Mouse (Mus musculus) liver, embryonic 14.5 days (tissue): ENCODE results near the gene Theg. TPM values are rescaled to one million over a fixed set of nuclear protein-coding genes. Genes with fewer than 3 reads are reported as not detected.

Experiments used
- ATAC-seq: fragments of 200-750 bp; cut with Nextera tagmentation; 2 replicates; pipeline ENCODE4 v1.8.0; 2017; ENCODE audit warnings: moderate number of reproducible peaks, mild to moderate bottlenecking, moderate library complexity; ENCODE audit not compliant: insufficient read depth
- DNase-seq, 3 experiments: peaks; one replicate each; pipeline ENCODE4 v3.0.0-alpha.2; 2012 to 2013; ENCODE audit warnings: low read depth in 3 of 3, low spot score in 3 of 3
- H3K27ac ChIP-seq: fragments of 300-500 bp; sonication (generic); 2 replicates; pipeline ENCODE4 v1.5.1; 2014; ENCODE audit warnings: moderate library complexity, mild to moderate bottlenecking, control low read depth, inconsistent platforms
- H3K27me3 ChIP-seq: fragments of 300-500 bp; sonication (generic); 2 replicates; pipeline ENCODE4 v1.6.1; 2014; ENCODE audit warnings: mild to moderate bottlenecking, low read length, moderate library complexity; ENCODE audit not compliant: control insufficient read depth, insufficient read depth
- H3K36me3 ChIP-seq: fragments of 300-500 bp; sonication (generic); replicated peaks from 2 replicates; pipeline ENCODE4 v1.6.1; 2014; ENCODE audit warnings: low read depth; ENCODE audit not compliant: control insufficient read depth, insufficient read depth
- H3K4me1 ChIP-seq, 2 experiments: fragments of 200-500 bp in 1 of 2; fragments of 300-500 bp in 1 of 2; sonication (generic) in 1 of 2; replicated peaks; 2 replicates each; pipeline ENCODE4 v1.6.1; 2012 to 2014; ENCODE audit warnings: antibody characterized with exemption in 1 of 2, inconsistent platforms in 1 of 2, low read length in 1 of 2; ENCODE audit not compliant: control insufficient read depth in 2 of 2, insufficient read depth in 2 of 2
- H3K4me2 ChIP-seq: fragments of 300-500 bp; sonication (generic); 2 replicates; pipeline ENCODE4 v1.6.1; 2014; ENCODE audit warnings: low read depth, mild to moderate bottlenecking, control low read depth, moderate library complexity
- H3K4me3 ChIP-seq, 2 experiments: fragments of 200-500 bp in 1 of 2; fragments of 300-500 bp in 1 of 2; sonication (generic) in 1 of 2; 2 replicates each; pipeline ENCODE4 v1.5.1; 2012 to 2014; ENCODE audit warnings: low read depth in 2 of 2, low read length in 2 of 2, mild to moderate bottlenecking in 2 of 2, control low read depth in 1 of 2, inconsistent platforms in 1 of 2, moderate library complexity in 1 of 2; ENCODE audit not compliant: insufficient read depth in 1 of 2
- H3K9ac ChIP-seq: fragments of 300-500 bp; sonication (generic); replicated peaks from 2 replicates; pipeline ENCODE4 v1.6.1; 2014; ENCODE audit warnings: mild to moderate bottlenecking, control low read depth, moderate library complexity
- H3K9me3 ChIP-seq: fragments of 300-500 bp; sonication (generic); 2 replicates; pipeline ENCODE4 v1.6.1; 2016; ENCODE audit warnings: low read length, mixed read lengths; ENCODE audit not compliant: control insufficient read depth
- CTCF ChIP-seq: IDR thresholded peaks from 2 replicates; pipeline ENCODE4 v1.5.1; 2016; ENCODE audit warnings: antibody characterized with exemption, low read depth, control low read depth
- EP300 ChIP-seq: IDR thresholded peaks from 2 replicates; pipeline ENCODE4 v1.6.1; 2016; ENCODE audit warnings: antibody characterized with exemption, low read depth
- WGBS: fragments of 180-500 bp; shearing (Covaris S2); extraction: QIAGEN DNeasy Blood & Tissue Kit; methylation state at CpG from one replicate; pipeline ENCODE4 v1.1.7; 2014; ENCODE audit not compliant: insufficient replicate concordance; 5-methylcytosine and 5-hydroxymethylcytosine counted together
- polyA plus RNA-seq, 2 experiments: library from polyadenylated mRNA; depleted of rRNA in 1 of 2; stranded (reverse) in 1 of 2; unstranded in 1 of 2; fragments of >200 nt; fragmentation: Nextera tagmentation in 1 of 2; extraction: Ambion mirVana in 1 of 2; gene quantifications; 2 replicates each; pipeline versions ENCODE4 v1.2.1 to v1.2.3; 2012 to 2014

Theg gene
- polyA plus RNA-seq, 2 experiments, result not detected

DNA sequence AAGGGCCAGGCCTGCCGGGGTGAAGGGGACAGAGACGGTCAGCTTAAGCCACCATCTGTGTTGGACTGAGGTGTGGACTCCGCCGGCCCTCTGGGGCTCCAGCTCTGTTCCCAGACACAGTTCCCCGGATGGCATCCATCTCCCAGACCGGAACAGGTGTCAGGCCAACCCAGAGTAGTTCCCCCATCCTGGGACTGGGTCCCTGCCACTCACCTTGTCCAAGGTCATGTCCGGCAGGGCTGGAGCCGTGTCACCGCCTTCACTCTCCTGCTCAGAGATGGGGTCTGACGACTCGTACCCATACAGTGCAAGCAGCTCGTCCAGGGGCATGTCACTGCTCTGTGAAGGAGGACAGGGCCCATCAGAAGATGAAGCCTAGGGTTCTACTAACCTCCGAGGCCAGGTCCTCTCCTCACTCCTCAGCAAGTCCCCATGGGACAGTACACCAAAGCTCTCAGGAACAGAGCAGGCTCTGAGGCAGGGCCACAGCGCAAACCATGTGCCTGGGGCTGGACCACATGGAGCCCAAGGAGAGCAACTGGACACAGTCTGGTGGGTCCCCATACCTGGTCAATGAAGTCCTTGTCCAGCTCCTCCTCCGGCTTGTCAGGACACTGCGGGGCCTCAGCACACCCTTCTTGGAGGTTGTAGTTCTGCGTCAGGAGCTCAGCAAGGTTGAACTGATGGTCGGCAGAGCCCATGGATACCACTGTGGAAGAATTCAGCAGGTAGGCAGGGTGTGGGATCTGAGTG lies 38.0 kb downstream of the Theg start:
- Histone ChIP-seq H3K36me3 (peaks cover 7% of the 10 kb centered on the region; the same call in 1 of the 2 replicates), H3K27ac (no peak overlapping the region), H3K9me3 (no peaks in the 10 kb centered on the region), H3K27me3 (no peaks in the 10 kb centered on the region), H3K4me3 (no peak overlapping the region), H3K4me2 (no peak overlapping the region), H3K9ac (no peak overlapping the region), H3K4me1 (peaks cover 0 to 9% of the 10 kb centered on the region in 2 experiments; a peak in 2 of 4 replicates)
- ATAC-seq (no peak), DNase-seq (no peak)
- TF ChIP-seq CTCF (no peak), EP300 (no peak)
- 80% methylated on average over 18 of the region's 18 CpGs for WGBS

DNA sequence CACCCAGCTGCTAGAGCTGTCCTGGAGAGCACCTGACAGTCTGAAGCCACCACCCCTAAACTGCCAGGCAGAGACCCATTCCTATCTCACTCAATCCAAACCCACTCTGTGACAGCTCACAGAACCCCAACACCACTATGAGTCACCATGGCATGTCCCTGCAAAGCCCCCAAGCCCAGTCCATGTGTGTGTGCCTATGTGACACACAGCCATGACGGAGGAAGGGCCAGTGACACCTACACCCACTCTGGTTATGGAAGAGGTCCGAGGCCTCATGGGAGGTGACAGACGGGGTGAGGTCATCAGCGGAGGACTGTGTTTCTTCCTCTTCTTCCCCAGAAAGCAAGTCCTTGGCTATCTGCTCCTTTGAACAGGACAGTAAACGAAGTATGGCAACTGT lies 38.6 kb downstream of the Theg start:
- Histone ChIP-seq H3K4me3 (no peak overlapping the region), H3K9me3 (no peaks in the 10 kb centered on the region), H3K4me2 (no peak overlapping the region), H3K27me3 (no peaks in the 10 kb centered on the region), H3K9ac (no peak overlapping the region), H3K27ac (no peak overlapping the region), H3K36me3 (peaks cover 7% of the 10 kb centered on the region; the same call in 1 of the 2 replicates), H3K4me1 (peaks cover 0 to 4% of the 10 kb centered on the region in 2 experiments; a peak in 2 of 4 replicates)
- DNase-seq (no peak), ATAC-seq (no peak)
- no peak for TF ChIP-seq CTCF
- TF ChIP-seq EP300, result no peak
- WGBS, result 70% methylated on average over 5 of the region's 5 CpGs

DNA sequence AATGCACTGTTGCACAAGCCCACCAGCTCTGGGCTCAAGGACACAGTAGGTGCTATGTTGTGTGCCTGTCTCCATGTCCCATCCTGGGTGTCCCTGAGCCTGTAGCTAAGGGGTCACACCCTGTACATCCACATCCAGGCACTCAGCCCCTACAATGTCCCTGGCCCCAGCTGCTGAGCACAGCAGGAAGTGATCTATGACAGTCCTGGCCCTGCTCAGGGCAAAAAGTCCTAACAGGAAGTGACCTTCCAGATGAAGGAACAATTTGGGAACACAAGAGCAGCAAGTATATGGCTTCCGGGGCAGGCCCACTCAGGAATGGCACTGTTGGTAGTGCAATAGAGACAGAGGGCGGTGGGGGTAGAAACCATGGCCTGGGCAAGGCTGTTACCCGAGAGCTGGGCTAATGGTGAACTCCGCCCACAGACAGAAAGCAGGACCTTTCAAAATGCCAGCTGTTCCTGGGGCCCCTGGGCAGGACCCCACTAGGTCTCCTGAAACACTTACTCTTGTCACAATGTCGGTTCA lies 39.9 kb downstream of the Theg start:
- no peak overlapping the region for H3K27ac ChIP-seq
- peaks cover 7% of the 10 kb centered on the region; the same call in 1 of the 2 replicates for H3K36me3 ChIP-seq
- H3K4me3 ChIP-seq, result no peak overlapping the region
- ATAC-seq, result no peak
- no peaks in the 10 kb centered on the region for H3K9me3 ChIP-seq
- DNase-seq, result no peak
- WGBS, result 59% methylated on average over 5 of the region's 5 CpGs
- H3K27me3 ChIP-seq, result no peaks in the 10 kb centered on the region
- H3K9ac ChIP-seq, result no peak overlapping the region
- no peak for TF ChIP-seq CTCF
- no peak for TF ChIP-seq EP300
- H3K4me1 ChIP-seq, result no peaks in the 10 kb centered on the region
- H3K4me2 ChIP-seq, result no peak overlapping the region

DNA sequence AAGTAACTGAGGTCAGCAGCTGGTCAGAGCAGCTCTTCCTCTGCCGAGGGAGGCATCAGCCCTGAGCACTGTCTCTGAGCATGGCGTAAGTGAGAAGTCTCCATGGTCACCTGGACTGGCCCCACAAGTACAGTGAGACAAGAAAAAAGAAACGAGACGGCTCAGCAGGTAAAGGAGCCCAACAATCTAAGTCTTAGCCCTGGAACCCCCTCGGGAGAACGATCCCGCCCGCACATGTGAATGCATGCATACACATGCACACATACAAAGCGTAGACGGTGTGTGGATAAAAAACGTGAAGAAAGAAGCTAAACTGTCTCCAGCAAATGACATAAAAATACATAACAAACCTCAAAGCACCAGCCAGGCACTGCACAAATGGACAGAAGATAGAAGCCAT lies 40.6 kb downstream of the Theg start:
- H3K4me2 ChIP-seq, result no peak overlapping the region
- H3K27ac ChIP-seq, result no peak overlapping the region
- DNase-seq (no peak), ATAC-seq (no peak)
- no peak overlapping the region for H3K9ac ChIP-seq
- no peaks in the 10 kb centered on the region for H3K27me3 ChIP-seq
- TF ChIP-seq EP300 (no peak), CTCF (no peak)
- no peaks in the 10 kb centered on the region for H3K4me1 ChIP-seq
- WGBS, result 76% methylated on average over 11 of the region's 11 CpGs
- peaks cover 7% of the 10 kb centered on the region; the same call in 1 of the 2 replicates for H3K36me3 ChIP-seq
- H3K9me3 ChIP-seq, result no peaks in the 10 kb centered on the region
- H3K4me3 ChIP-seq, result no peak overlapping the region

GRCm38 (mm10) chr10:79545891-79546290 lies 41.2 kb downstream of the Theg start:
- Histone ChIP-seq H3K9me3 (no peaks in the 10 kb centered on the region), H3K4me3 (no peak overlapping the region), H3K9ac (no peak overlapping the region), H3K27me3 (no peaks in the 10 kb centered on the region), H3K36me3 (peaks cover 7% of the 10 kb centered on the region; the same call in 1 of the 2 replicates), H3K27ac (no peak overlapping the region), H3K4me2 (no peak overlapping the region), H3K4me1 (no peaks in the 10 kb centered on the region)
- 76% methylated on average over 12 of the region's 12 CpGs for WGBS
- ATAC-seq (no peak), DNase-seq (no peak)
- no peak for TF ChIP-seq EP300
